Mouse (Mus musculus) fat pad, adult 2 months (tissue): Measurements from ENCODE around the gene Ttc41.

Experiments
- DNase-seq: peaks from one replicate; pipeline ENCODE4 v3.0.0-alpha.2; 2011; ENCODE audit warnings: low read depth, low spot score; ENCODE audit errors: extremely low read depth

The Ttc41 gene

GRCm38 (mm10) chr10:86744306-86744705, 38.7 kb downstream of the Ttc41 start:
- no peak for DNase-seq

GRCm38 (mm10) chr10:86755816-86756502, 50.3 kb downstream of the Ttc41 start:
- DNase-seq, result no peak

- no peak for DNase-seq
Measured at GRCm38 (mm10) chr10:86757724-86758123, 52.1 kb downstream of the Ttc41 start.

- DNase-seq, result no peak
Measured at GRCm38 (mm10) chr10:86758211-86758610, 52.6 kb downstream of the Ttc41 start.

GRCm38 (mm10) chr10:86761236-86761635, 55.6 kb downstream of the Ttc41 start:
- DNase-seq, result no peak

- DNase-seq, result no peak
Measured at GRCm38 (mm10) chr10:86761722-86762383, 56.2 kb downstream of the Ttc41 start.

- no peak for DNase-seq
Measured at GRCm38 (mm10) chr10:86762384-86762730, 56.7 kb downstream of the Ttc41 start.

GRCm38 (mm10) chr10:86763672-86764071, 58.1 kb downstream of the Ttc41 start, which contains the start of gene Gm49358:
TSS of gene Gm49358 (plus strand) at chr10:86763972.
- DNase-seq, result no peak

GRCm38 (mm10) chr10:86765344-86765966, 59.8 kb downstream of the Ttc41 start:
- DNase-seq, result no peak

- DNase-seq, result no peak
Measured at GRCm38 (mm10) chr10:86769216-86769615, 63.6 kb downstream of the Ttc41 start.

- no peak for DNase-seq
Measured at GRCm38 (mm10) chr10:86769797-86770196, 64.2 kb downstream of the Ttc41 start.

- DNase-seq, result no peak
Measured at GRCm38 (mm10) chr10:86771701-86772100, 66.1 kb downstream of the Ttc41 start.

GRCm38 (mm10) chr10:86772231-86772631, 66.6 kb downstream of the Ttc41 start:
- DNase-seq, result no peak

- no peak for DNase-seq
Measured at GRCm38 (mm10) chr10:86773360-86773759, 67.7 kb downstream of the Ttc41 start.

- DNase-seq, result no peak
Measured at GRCm38 (mm10) chr10:86776281-86776680, 70.7 kb downstream of the Ttc41 start.

- DNase-seq, result no peak
Measured at GRCm38 (mm10) chr10:86777614-86778319, 72.2 kb downstream of the Ttc41 start.

GRCm38 (mm10) chr10:86778398-86779116, 72.9 kb downstream of the Ttc41 start, which contains the start of gene Nt5dc3:
TSS of gene Nt5dc3 (plus strand) at chr10:86779005.
- peak; percentile 76 for DNase-seq

- DNase-seq, result no peak
Measured at GRCm38 (mm10) chr10:86779117-86779755, 73.6 kb downstream of the Ttc41 start.

- no peak for DNase-seq
Measured at GRCm38 (mm10) chr10:86779816-86780500, 74.3 kb downstream of the Ttc41 start.

- no peak for DNase-seq
Measured at GRCm38 (mm10) chr10:86781641-86782040, 76.0 kb downstream of the Ttc41 start.
